22 mouse cellular contexts compared by ENCODE assay signal in the genomic region with DNA sequence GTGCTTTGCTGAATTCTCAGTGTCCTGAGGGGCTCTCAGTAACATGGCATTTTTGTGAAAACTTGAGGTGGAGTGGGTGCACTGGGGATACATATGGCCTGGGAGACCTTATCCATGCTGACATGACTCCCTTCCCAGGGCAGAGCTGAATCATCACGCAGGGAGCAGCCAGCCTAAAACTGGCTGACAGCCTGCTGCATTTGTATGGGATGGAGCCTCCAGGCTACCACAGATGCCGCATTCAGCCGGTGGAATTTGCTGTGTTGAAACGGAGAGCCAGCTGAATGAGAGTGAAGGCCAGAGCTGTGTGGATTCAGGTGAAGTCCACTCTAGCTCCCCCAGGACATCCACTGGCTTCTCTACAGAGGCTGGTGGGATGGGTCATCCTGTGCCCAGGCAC.
DNase-seq lines count a peak whose midpoint lies in the region; ATAC-seq lines count a peak whose summit lies in the region.
"Had no signal": no experiment of that assay in that cellular context is flagged by ENCODE, and none has a peak within 500 bp of the region (broad histone marks: within the 10 kb centered on the region; RNA-seq: fewer than 3 reads in every experiment).

No protein-coding gene starts in this region.

- H3K36me3 ChIP-seq in intestine, embryonic 15.5 days, result no peaks in the 10 kb centered on the region
- H3K36me3 ChIP-seq: heart, embryonic 12.5 days; hindbrain, embryonic 10.5 days; limb, embryonic 15.5 days; midbrain, embryonic 12.5 days had no signal

- H3K9me3 ChIP-seq in intestine, embryonic 15.5 days, result no peaks in the 10 kb centered on the region
- H3K9me3 ChIP-seq: forebrain, embryonic 13.5 days; hindbrain, embryonic 10.5 days; limb, embryonic 15.5 days; midbrain, embryonic 12.5 days had no signal

- H3K9ac ChIP-seq in intestine, embryonic 15.5 days, result no peak overlapping the region
- H3K9ac ChIP-seq: forebrain, embryonic 13.5 days; heart, embryonic 12.5 days; limb, embryonic 15.5 days; liver, embryonic 14.5 days; lung, embryonic 14.5 days; midbrain, embryonic 12.5 days had no signal

- H3K27me3 ChIP-seq in intestine, embryonic 15.5 days (replicated peaks), result no peaks in the 10 kb centered on the region
- H3K27me3 ChIP-seq: forebrain, embryonic 13.5 days; heart, embryonic 12.5 days; limb, embryonic 15.5 days; midbrain, embryonic 12.5 days had no signal

- peaks cover 3% of the 10 kb centered on the region; the same call in 1 of the 2 replicates for H3K4me1 ChIP-seq in intestine, embryonic 15.5 days (replicated peaks)
- H3K4me1 ChIP-seq: forebrain, embryonic 13.5 days; midbrain, embryonic 12.5 days had no signal

- no peak overlapping the region for H3K4me2 ChIP-seq in intestine, embryonic 15.5 days (replicated peaks)
- H3K4me2 ChIP-seq: forebrain, embryonic 13.5 days; heart, embryonic 12.5 days; limb, embryonic 15.5 days; lung, embryonic 14.5 days; midbrain, embryonic 12.5 days had no signal

- ATAC-seq in intestine, embryonic 15.5 days, result no peak
- ATAC-seq: activated CD4-positive, CD25-positive, alpha-beta regulatory T cell, adult 4 months; forebrain, embryonic 13.5 days had no signal

- H3K4me3 ChIP-seq in intestine, embryonic 15.5 days (replicated peaks), result no peak overlapping the region
- H3K4me3 ChIP-seq: forebrain, embryonic 13.5 days; heart, embryonic 12.5 days; hindbrain, embryonic 10.5 days; limb, embryonic 15.5 days; midbrain, embryonic 12.5 days had no signal

- peak; percentile 10 for DNase-seq in adrenal gland, adult 2 months
- DNase-seq in adrenal gland, postnatal 25 days, result no peak
- DNase-seq in heart, adult 11 months, result peak; percentile 64
- no peak for DNase-seq in heart, postnatal 4 days
- peak; percentile 28 to 39 for DNase-seq in layer of hippocampus, postnatal 10 days (ENCODE audit: low spot score in 2 of 2)
- no peak for DNase-seq in layer of hippocampus, adult 9-11 months
- peak; percentile 88 for DNase-seq in NIH3T3 (ENCODE audit: low read depth)
- DNase-seq: cerebellum, adult 18-20 months; gastrocnemius, postnatal 10 days; kidney, adult 11 months; lung, embryonic 14.5 days; thymus, adult 18-20 months; thymus, postnatal 4 days had no signal

- 63% methylated on average over 4 of the region's 4 CpGs for WGBS in intestine, embryonic 15.5 days

- no peak overlapping the region for H3K27ac ChIP-seq in intestine, embryonic 15.5 days
- H3K27ac ChIP-seq: forebrain, embryonic 13.5 days; hindbrain, embryonic 10.5 days; kidney, postnatal 0 days; limb, embryonic 15.5 days; liver, embryonic 14.5 days; midbrain, embryonic 12.5 days had no signal

Comparison
In these comparisons a context has a peak if more than half of its experiments do, and no peak if none do; other contexts are left out.
1. DNase-seq: peak in adrenal gland, adult 2 months (single experiment), heart, adult 11 months (single experiment), layer of hippocampus, postnatal 10 days (2 of 2) and NIH3T3 (single experiment); none in adrenal gland, postnatal 25 days (single experiment), heart, postnatal 4 days (single experiment) and layer of hippocampus, adult 9-11 months (single experiment).